Mouse (Mus musculus) thymus, postnatal 10 days (tissue): ENCODE measurements at regions not wholly inside any gene's neighbourhood (a gene's known extent, or its start where the extent isn't known, plus 50 kb on each side); places are given as distances from the start of the nearest gene placed in this dataset.

Source experiments
- DNase-seq, 2 experiments: peaks; one replicate each; pipeline ENCODE4 v3.0.0; 2021; ENCODE audit warnings: low spot score in 2 of 2

- no peak for DNase-seq
These were observed 137.8 kb downstream of the Pfkfb3 start for GRCm38 (mm10) chr2:11416122-11416521.

GRCm38 (mm10) chr2:11412521-11412920, 141.4 kb downstream of the Pfkfb3 start:
- DNase-seq: no peak

GRCm38 (mm10) chr2:11408497-11408896, 145.4 kb downstream of the Pfkfb3 start:
- no peak for DNase-seq

- DNase-seq: no peak
These were observed 147.7 kb downstream of the Pfkfb3 start for GRCm38 (mm10) chr2:11406103-11406615.

GRCm38 (mm10) chr2:11402218-11402848, 151.5 kb downstream of the Pfkfb3 start:
- no peak for DNase-seq

GRCm38 (mm10) chr2:11399411-11399810, 154.5 kb downstream of the Pfkfb3 start:
- DNase-seq: no peak

- DNase-seq: no peak
These were observed 154.9 kb downstream of the Pfkfb3 start for GRCm38 (mm10) chr2:11398949-11399348.

GRCm38 (mm10) chr2:11398391-11398790, 155.5 kb downstream of the Pfkfb3 start:
- DNase-seq: no peak

GRCm38 (mm10) chr2:11396835-11397234, 157.0 kb downstream of the Pfkfb3 start:
- no peak for DNase-seq

GRCm38 (mm10) chr2:11394675-11395349, 159.1 kb downstream of the Pfkfb3 start:
- no peak for DNase-seq

- no peak for DNase-seq
These were observed 162.2 kb downstream of the Pfkfb3 start for GRCm38 (mm10) chr2:11391725-11392124.

- no peak for DNase-seq
These were observed 163.1 kb downstream of the Pfkfb3 start for GRCm38 (mm10) chr2:11390667-11391334.

- no peak for DNase-seq
These were observed 166.3 kb downstream of the Pfkfb3 start for GRCm38 (mm10) chr2:11387623-11388022.

- DNase-seq: no peak
These were observed 170.1 kb downstream of the Pfkfb3 start for GRCm38 (mm10) chr2:11383815-11384214.

- DNase-seq: no peak
These were observed 176.7 kb downstream of the Pfkfb3 start for GRCm38 (mm10) chr2:11377213-11377612.

GRCm38 (mm10) chr2:11375726-11376454, 178.0 kb downstream of the Pfkfb3 start:
- DNase-seq: no peak

GRCm38 (mm10) chr2:11375092-11375491, 178.8 kb downstream of the Pfkfb3 start:
- peak; percentile 16 to 31 for DNase-seq

GRCm38 (mm10) chr2:11370273-11370672, 183.6 kb downstream of the Pfkfb3 start:
- DNase-seq: no peak

GRCm38 (mm10) chr2:11367319-11367718, 186.6 kb downstream of the Pfkfb3 start:
- no peak for DNase-seq

GRCm38 (mm10) chr2:11365815-11366214, 188.1 kb downstream of the Pfkfb3 start:
- DNase-seq: no peak

- DNase-seq: no peak
These were observed 188.5 kb downstream of the Pfkfb3 start for GRCm38 (mm10) chr2:11365371-11365770.

GRCm38 (mm10) chr2:11364111-11364510, 189.8 kb downstream of the Pfkfb3 start:
- no peak for DNase-seq
